Mouse (Mus musculus) lung, postnatal 0 days (tissue): Measurements from ENCODE around the gene Pappa2.

ENCODE experiments used
- CTCF ChIP-seq: IDR thresholded peaks from 2 replicates; pipeline ENCODE4 v1.5.1; 2016; ENCODE audit warnings: antibody characterized with exemption, mild to moderate bottlenecking
- EP300 ChIP-seq: IDR thresholded peaks from 2 replicates; pipeline ENCODE4 v1.6.1; 2016; ENCODE audit warnings: antibody characterized with exemption, mild to moderate bottlenecking, control low read depth

DNA sequence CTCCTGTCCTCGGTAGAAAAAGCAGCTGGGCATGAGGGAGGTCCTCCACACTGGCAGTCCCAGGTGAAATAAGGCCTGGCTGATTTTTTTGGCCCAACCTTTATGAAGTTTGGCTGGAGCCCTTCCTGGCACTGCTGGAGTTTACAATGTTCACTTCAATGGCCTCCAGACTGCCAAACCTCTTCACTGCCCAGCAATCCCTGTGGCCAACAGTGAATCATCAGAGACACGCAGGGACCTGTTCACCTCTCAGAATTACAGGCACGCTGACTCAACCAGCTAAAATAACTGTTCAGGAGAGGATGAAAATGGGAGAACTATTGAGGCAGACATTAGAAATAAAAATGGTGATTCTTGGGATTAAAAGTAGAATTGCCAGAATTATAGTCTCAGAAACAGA is 63.2 kb downstream of the Pappa2 start:
- no peak for TF ChIP-seq CTCF
- TF ChIP-seq EP300: no peak
